Mouse (Mus musculus) forebrain, embryonic 13.5 days (tissue): ENCODE measurements around the gene Ppp1r9a. TPM values are rescaled to one million over a fixed set of nuclear protein-coding genes. Genes with fewer than 3 reads are reported as not detected.
A peak's percentile ranks its signal among the peaks of the same experiment; 100 is the strongest.
"Not testable (repeated sequence)": the region's sequence is repeated elsewhere in the genome, so short reads cannot be mapped to it uniquely, and the experiment has no call there.

Experiments used
- ATAC-seq: fragments of 200-750 bp; cut with Nextera tagmentation; 2 replicates; pipeline ENCODE4 v1.8.0; 2017
- H3K27ac ChIP-seq: fragments of 300-500 bp; sonication (generic); 2 replicates; pipeline ENCODE4 v1.5.1; 2015; ENCODE audit warnings: inconsistent platforms, mild to moderate bottlenecking, moderate library complexity
- H3K27me3 ChIP-seq: fragments of 300-500 bp; sonication (generic); 2 replicates; pipeline ENCODE4 v1.6.1; 2015; ENCODE audit warnings: mild to moderate bottlenecking, inconsistent platforms
- H3K36me3 ChIP-seq: fragments of 300-500 bp; sonication (generic); 2 replicates; pipeline ENCODE4 v1.6.1; 2015; ENCODE audit warnings: mild to moderate bottlenecking, inconsistent platforms; ENCODE audit not compliant: poor library complexity, severe bottlenecking
- H3K4me1 ChIP-seq: fragments of 300-500 bp; sonication (generic); 2 replicates; pipeline ENCODE4 v1.6.1; 2015; ENCODE audit warnings: inconsistent platforms
- H3K4me2 ChIP-seq: fragments of 300-500 bp; sonication (generic); 2 replicates; pipeline ENCODE4 v1.6.1; 2015; ENCODE audit warnings: inconsistent platforms, mild to moderate bottlenecking, moderate library complexity
- H3K4me3 ChIP-seq: fragments of 300-500 bp; sonication (generic); 2 replicates; pipeline ENCODE4 v1.5.1; 2015; ENCODE audit warnings: mild to moderate bottlenecking, inconsistent platforms
- H3K9ac ChIP-seq: fragments of 300-500 bp; sonication (generic); 2 replicates; pipeline ENCODE4 v1.6.1; 2015; ENCODE audit warnings: mild to moderate bottlenecking, inconsistent platforms
- H3K9me3 ChIP-seq: fragments of 300-500 bp; sonication (generic); replicated peaks from 2 replicates; pipeline ENCODE4 v1.6.1; 2016; ENCODE audit warnings: inconsistent platforms
- WGBS: fragments of 180-500 bp; shearing (Covaris S2); methylation state at CpG from one replicate; pipeline ENCODE4 v1.1.7; 2015; 5-methylcytosine and 5-hydroxymethylcytosine counted together
- polyA plus RNA-seq: library from polyadenylated mRNA; unstranded; fragments of >200 nt; fragmentation: Nextera tagmentation; extraction: Ambion mirVana; gene quantifications from 2 replicates; pipeline ENCODE4 v1.2.1, GENCODE M21; 2015

Gene Ppp1r9a
- polyA plus RNA-seq, 1 experiment from 2014 or later = 32.2 TPM

GRCm38 (mm10) chr6:4923791-4924190 lies 21.1 kb downstream of the Ppp1r9a start:
- not testable (repeated sequence) for H3K4me3 ChIP-seq, H3K9ac ChIP-seq, H3K27ac ChIP-seq, H3K4me1 ChIP-seq, H3K27me3 ChIP-seq, H3K4me2 ChIP-seq, H3K36me3 ChIP-seq, H3K9me3 ChIP-seq
- 0 out of 2 replicates have a peak, but pooled peaks have one; percentile 33 for ATAC-seq

- no peak overlapping the region for H3K27ac ChIP-seq
- H3K36me3 ChIP-seq = 0 out of 2 replicates have a peak, but pooled peaks cover 4% of the 10 kb centered on the region
- no peaks in the 10 kb centered on the region for H3K27me3 ChIP-seq
- H3K4me1 ChIP-seq = peaks cover 6% of the 10 kb centered on the region; the same call in 1 of the 2 replicates
- H3K9me3 ChIP-seq = no peaks in the 10 kb centered on the region
- H3K4me2 ChIP-seq = no peak overlapping the region
- no peak overlapping the region for H3K4me3 ChIP-seq
- 72% methylated on average over 14 of the region's 14 CpGs for WGBS
- H3K9ac ChIP-seq = no peak overlapping the region
- no peak for ATAC-seq
Measured at GRCm38 (mm10) chr6:4925966-4926687, 23.4 kb downstream of the Ppp1r9a start.

- Histone ChIP-seq H3K36me3 (0 out of 2 replicates have a peak, but pooled peaks cover 2% of the 10 kb centered on the region), H3K4me2 (no peak overlapping the region), H3K9ac (no peak overlapping the region), H3K4me1 (peaks cover 6% of the 10 kb centered on the region; the same call in 1 of the 2 replicates), H3K27ac (no peak overlapping the region), H3K27me3 (no peaks in the 10 kb centered on the region), H3K9me3 (no peaks in the 10 kb centered on the region), H3K4me3 (no peak overlapping the region)
- no peak for ATAC-seq
- 82% methylated on average over 3 of the region's 3 CpGs for WGBS
Measured at GRCm38 (mm10) chr6:4930321-4930720, 27.6 kb downstream of the Ppp1r9a start.

GRCm38 (mm10) chr6:4938901-4939300 lies 36.2 kb downstream of the Ppp1r9a start:
- Histone ChIP-seq H3K27ac (no peak overlapping the region), H3K9me3 (no peaks in the 10 kb centered on the region), H3K27me3 (no peaks in the 10 kb centered on the region), H3K36me3 (no peaks in the 10 kb centered on the region), H3K9ac (no peak overlapping the region), H3K4me2 (no peak overlapping the region), H3K4me1 (peaks cover 24% of the 10 kb centered on the region), H3K4me3 (no peak overlapping the region)
- WGBS = 12% methylated on average over 3 of the region's 3 CpGs
- no peak for ATAC-seq

GRCm38 (mm10) chr6:4940086-4940485 lies 37.4 kb downstream of the Ppp1r9a start:
- Histone ChIP-seq H3K4me1 (peaks cover 24% of the 10 kb centered on the region), H3K4me2 (no peak overlapping the region), H3K9me3 (no peaks in the 10 kb centered on the region), H3K9ac (no peak overlapping the region), H3K4me3 (no peak overlapping the region), H3K36me3 (no peaks in the 10 kb centered on the region), H3K27ac (no peak overlapping the region), H3K27me3 (no peaks in the 10 kb centered on the region)
- no peak for ATAC-seq
- 56% methylated on average over 6 of the region's 6 CpGs for WGBS

- no peak overlapping the region for H3K4me2 ChIP-seq
- H3K9me3 ChIP-seq = no peaks in the 10 kb centered on the region
- no peak overlapping the region for H3K27ac ChIP-seq
- ATAC-seq = peak; percentile 57; the same call in 1 of the 2 replicates
- no peak overlapping the region for H3K9ac ChIP-seq
- H3K36me3 ChIP-seq = no peaks in the 10 kb centered on the region
- 88% methylated on average over 9 of the region's 9 CpGs for WGBS
- no peak overlapping the region for H3K4me3 ChIP-seq
- no peaks in the 10 kb centered on the region for H3K27me3 ChIP-seq
- peaks cover 24% of the 10 kb centered on the region for H3K4me1 ChIP-seq
Measured at GRCm38 (mm10) chr6:4940639-4941038, 37.9 kb downstream of the Ppp1r9a start.

GRCm38 (mm10) chr6:4943821-4944220 lies 41.1 kb downstream of the Ppp1r9a start:
- Histone ChIP-seq H3K36me3 (no peaks in the 10 kb centered on the region), H3K4me2 (no peak overlapping the region), H3K4me1 (peaks cover 11% of the 10 kb centered on the region; the same call in 1 of the 2 replicates), H3K27ac (no peak overlapping the region), H3K27me3 (no peaks in the 10 kb centered on the region), H3K4me3 (no peak overlapping the region), H3K9me3 (no peaks in the 10 kb centered on the region), H3K9ac (no peak overlapping the region)
- no peak for ATAC-seq
- WGBS = 91% methylated on average over 2 of the region's 2 CpGs

- Histone ChIP-seq H3K4me1 (no peaks in the 10 kb centered on the region), H3K27me3 (no peaks in the 10 kb centered on the region), H3K36me3 (no peaks in the 10 kb centered on the region), H3K27ac (no peak overlapping the region), H3K4me2 (no peak overlapping the region), H3K4me3 (no peak overlapping the region), H3K9me3 (no peaks in the 10 kb centered on the region), H3K9ac (no peak overlapping the region)
- 93% methylated on average over 4 of the region's 4 CpGs for WGBS
- no peak for ATAC-seq
Measured at GRCm38 (mm10) chr6:4948056-4948455, 45.3 kb downstream of the Ppp1r9a start.

GRCm38 (mm10) chr6:4949701-4950100 lies 47.0 kb downstream of the Ppp1r9a start:
- Histone ChIP-seq H3K27me3 (no peaks in the 10 kb centered on the region), H3K9ac (no peak overlapping the region), H3K27ac (no peak overlapping the region), H3K4me2 (no peak overlapping the region), H3K4me1 (no peaks in the 10 kb centered on the region), H3K4me3 (no peak overlapping the region), H3K9me3 (no peaks in the 10 kb centered on the region), H3K36me3 (no peaks in the 10 kb centered on the region)
- no peak for ATAC-seq
- 86% methylated on average over 4 of the region's 4 CpGs for WGBS

GRCm38 (mm10) chr6:4953028-4953719 lies 50.5 kb downstream of the Ppp1r9a start:
- no peaks in the 10 kb centered on the region for H3K9me3 ChIP-seq
- no peak for ATAC-seq
- no peak overlapping the region for H3K27ac ChIP-seq
- no peaks in the 10 kb centered on the region for H3K27me3 ChIP-seq
- no peaks in the 10 kb centered on the region for H3K36me3 ChIP-seq
- no peak overlapping the region for H3K4me3 ChIP-seq
- 90% methylated on average over 14 of the region's 14 CpGs for WGBS
- H3K4me1 ChIP-seq = peaks cover 4% of the 10 kb centered on the region; the same call in 1 of the 2 replicates
- H3K4me2 ChIP-seq = no peak overlapping the region
- H3K9ac ChIP-seq = no peak overlapping the region

GRCm38 (mm10) chr6:4956651-4957050 lies 53.9 kb downstream of the Ppp1r9a start:
- no peak overlapping the region for H3K27ac ChIP-seq
- no peak overlapping the region for H3K4me2 ChIP-seq
- ATAC-seq = no peak
- H3K4me3 ChIP-seq = no peak overlapping the region
- 71% methylated on average over 6 of the region's 6 CpGs for WGBS
- H3K36me3 ChIP-seq = no peaks in the 10 kb centered on the region
- H3K9ac ChIP-seq = no peak overlapping the region
- no peaks in the 10 kb centered on the region for H3K27me3 ChIP-seq
- no peaks in the 10 kb centered on the region for H3K9me3 ChIP-seq
- peaks cover 4% of the 10 kb centered on the region; the same call in 1 of the 2 replicates for H3K4me1 ChIP-seq

- WGBS = 84% methylated on average over 4 of the region's 4 CpGs
- ATAC-seq = no peak
Measured at GRCm38 (mm10) chr6:4962197-4962596, 59.5 kb downstream of the Ppp1r9a start.

More at GRCm38 (mm10) chr6:4962197-4962596, 59.5 kb downstream of the Ppp1r9a start:
- H3K27me3 ChIP-seq = no peaks in the 10 kb centered on the region
- no peak overlapping the region for H3K9ac ChIP-seq
- H3K4me1 ChIP-seq = peaks cover 8% of the 10 kb centered on the region
- 0 out of 2 replicates have a peak, but pooled peaks cover 4% of the 10 kb centered on the region for H3K9me3 ChIP-seq
- H3K27ac ChIP-seq = no peak overlapping the region
- no peaks in the 10 kb centered on the region for H3K36me3 ChIP-seq
- no peak overlapping the region for H3K4me2 ChIP-seq
- H3K4me3 ChIP-seq = no peak overlapping the region
